Mouse (Mus musculus): Measurements from ENCODE around the gene Prr19. TPM values are rescaled to one million over a fixed set of nuclear protein-coding genes. Genes with fewer than 3 reads are reported as not detected.
"Not testable (repeated sequence)": the region's sequence is repeated elsewhere in the genome, so short reads cannot be mapped to it uniquely, and the experiment has no call there.

The Prr19 gene
- under 1 TPM; 0.52 to 0.87 TPM for total RNA-seq (2021)

- DNase-seq = peak; percentile 57
- intact Hi-C loops (cut with DNase I) = no loop called here
Measured at GRCm38 (mm10) chr7:25301063-25301462, at the start of gene Prr19. Prr19 (plus strand) TSS chr7:25301411.

DNA sequence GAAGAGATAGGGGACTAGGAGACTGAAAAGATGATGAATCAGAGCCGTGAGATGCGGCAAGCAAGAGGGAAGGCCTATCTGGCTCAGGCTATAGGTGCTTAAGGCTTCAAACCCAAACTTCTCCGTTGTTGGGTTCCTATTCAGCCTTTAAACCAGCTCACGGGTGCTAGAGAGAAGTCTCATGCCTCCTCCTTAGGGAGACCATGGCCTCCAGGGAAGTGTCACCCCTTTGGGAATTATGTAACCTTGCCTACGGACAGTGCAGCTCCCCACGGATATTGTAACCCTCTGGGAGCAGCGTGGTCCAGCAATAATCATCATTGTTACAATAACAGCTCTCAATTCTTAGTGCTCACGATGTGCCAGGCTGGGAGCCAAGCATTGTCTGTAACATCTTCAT lies 49.4 kb upstream of the Prr19 start:
- intact Hi-C loops (cut with DNase I) = no loop called here
- DNase-seq = no peak

GRCm38 (mm10) chr7:25261896-25262295 lies 39.3 kb upstream of the Prr19 start:
- intact Hi-C loops (cut with DNase I) = no loop called here
- no peak for DNase-seq

DNA sequence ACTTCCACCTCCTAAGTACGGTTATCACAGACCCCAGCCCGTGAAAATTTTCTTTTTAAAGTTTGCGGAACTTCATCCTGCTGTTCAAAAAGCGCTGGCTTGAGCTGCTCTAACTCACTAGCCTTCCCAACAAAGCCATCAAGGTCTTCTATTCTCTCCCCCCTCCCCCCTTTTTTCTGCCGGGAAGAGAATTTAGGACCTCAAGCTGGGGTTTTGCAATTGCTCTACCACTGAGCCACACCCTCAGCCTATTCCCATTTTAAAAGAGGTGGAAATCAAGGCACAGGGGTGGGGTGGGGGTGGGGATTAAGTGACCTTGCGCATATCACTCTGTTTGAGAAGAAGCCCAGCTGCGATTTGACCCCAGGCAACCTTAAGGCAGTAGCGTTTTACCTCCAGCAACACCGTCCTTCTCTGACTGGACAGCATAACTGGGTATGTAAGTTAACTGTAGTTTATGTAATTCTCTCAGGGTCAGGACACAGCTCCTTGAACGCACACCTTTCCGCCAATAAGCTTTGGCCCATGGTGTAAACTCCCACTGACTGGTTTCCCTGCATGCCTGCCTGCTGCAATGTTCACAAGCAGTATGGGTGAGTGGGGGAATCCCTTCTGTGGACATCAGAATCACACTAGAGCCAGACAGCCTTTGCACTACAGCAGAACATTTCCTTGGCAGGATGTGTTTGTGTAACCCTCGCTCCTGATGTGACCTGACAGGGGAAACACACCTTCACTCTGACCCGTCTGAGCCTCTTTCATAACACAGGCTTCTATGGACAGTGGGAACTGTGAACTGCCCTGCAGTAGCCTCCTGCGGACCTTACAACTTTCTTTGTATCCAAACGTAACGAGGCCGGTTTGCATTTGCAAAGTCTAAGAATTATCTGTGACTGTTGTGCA lies 37.0 kb upstream of the Prr19 start:
- intact Hi-C loops (cut with DNase I) = no loop called here
- no peak for DNase-seq

- intact Hi-C loops (cut with DNase I); DNase-seq: not testable (repeated sequence)
Measured at GRCm38 (mm10) chr7:25265743-25266142, 35.5 kb upstream of the Prr19 start.

DNA sequence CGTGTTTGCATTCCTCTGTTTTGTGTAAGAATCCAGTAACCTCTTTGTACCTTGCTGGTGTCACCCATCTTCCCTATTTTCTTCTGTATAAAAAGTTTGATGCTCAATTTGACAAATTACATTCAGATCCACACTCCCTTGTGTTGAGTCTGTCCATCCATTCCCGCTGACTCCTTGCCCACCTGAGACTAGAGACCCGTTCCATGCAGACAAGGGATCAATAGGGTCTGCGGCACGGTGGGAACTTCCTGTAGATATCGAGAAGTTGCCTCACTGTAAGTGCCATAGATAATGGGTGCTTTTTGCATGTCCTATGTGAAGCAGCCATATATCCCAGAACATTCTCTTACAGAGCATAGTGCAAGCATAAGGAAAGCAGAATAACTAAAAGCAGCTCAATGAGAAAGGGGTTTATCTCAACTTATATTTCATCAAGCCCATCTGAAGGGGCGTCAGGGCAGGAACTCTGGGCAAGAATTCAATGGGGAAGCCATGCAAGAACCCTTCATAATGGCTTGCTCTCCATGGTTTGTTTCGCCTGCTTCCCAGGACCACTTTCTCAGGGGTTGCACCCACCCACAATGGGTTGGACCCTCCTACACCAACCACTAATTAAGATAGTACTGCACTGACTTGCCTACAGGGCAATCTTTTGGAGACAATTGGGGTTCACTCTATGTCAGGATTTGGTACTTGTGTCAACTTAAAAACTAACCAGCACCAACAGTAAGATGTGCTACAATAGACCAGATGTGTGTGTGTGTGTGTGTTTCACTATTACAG lies 34.8 kb upstream of the Prr19 start:
- intact Hi-C loops (cut with DNase I) = no loop called here
- DNase-seq = no peak

GRCm38 (mm10) chr7:25267301-25267750 lies 33.9 kb upstream of the Prr19 start, which contains the start of gene Cic:
Cic (plus strand) TSS chr7:25267704.
- DNase-seq = peak; percentile 98
- intact Hi-C loops (cut with DNase I) = no loop called here

DNA sequence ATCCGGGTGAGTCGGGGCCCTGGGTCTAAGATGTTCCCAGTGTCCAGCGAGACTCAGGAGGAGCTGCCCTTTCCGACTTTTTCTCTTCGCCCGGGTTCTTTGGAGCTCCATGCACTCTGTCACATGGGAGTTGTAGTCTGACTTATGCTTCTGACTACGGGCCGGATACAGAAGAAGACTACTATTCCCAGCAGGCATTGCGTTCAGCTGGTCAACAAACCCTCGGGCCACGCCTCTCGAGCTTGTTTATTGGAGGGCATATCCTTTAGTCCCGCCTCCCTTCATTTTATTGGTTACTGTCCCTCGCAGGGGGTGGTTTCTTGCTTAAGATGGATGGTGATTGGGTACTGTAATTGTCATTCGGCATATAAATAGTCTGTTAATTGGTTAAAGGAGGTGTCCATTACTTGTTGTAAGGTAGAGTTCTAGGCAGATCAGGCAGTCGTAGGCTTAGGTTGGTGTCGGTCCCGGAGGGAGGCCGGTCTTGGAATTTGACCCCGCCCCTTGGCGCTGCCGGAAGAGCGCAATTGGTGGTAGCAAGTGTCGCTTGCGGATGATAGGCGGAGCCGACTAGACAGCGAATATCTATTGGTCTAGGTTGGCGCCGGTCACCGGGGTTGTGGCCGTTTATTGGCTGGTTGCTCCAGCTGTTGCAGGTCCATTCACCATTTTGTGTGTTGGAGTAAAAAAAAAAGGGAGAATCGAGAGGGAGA lies 33.3 kb upstream of the Prr19 start:
- peak; percentile 100 for DNase-seq
- intact Hi-C loops (cut with DNase I) = no loop called here

GRCm38 (mm10) chr7:25268588-25268987 lies 32.6 kb upstream of the Prr19 start:
- intact Hi-C loops (cut with DNase I) = no loop called here
- no peak for DNase-seq

GRCm38 (mm10) chr7:25269029-25269428 lies 32.2 kb upstream of the Prr19 start:
- intact Hi-C loops (cut with DNase I) = no loop called here
- no peak for DNase-seq

DNA sequence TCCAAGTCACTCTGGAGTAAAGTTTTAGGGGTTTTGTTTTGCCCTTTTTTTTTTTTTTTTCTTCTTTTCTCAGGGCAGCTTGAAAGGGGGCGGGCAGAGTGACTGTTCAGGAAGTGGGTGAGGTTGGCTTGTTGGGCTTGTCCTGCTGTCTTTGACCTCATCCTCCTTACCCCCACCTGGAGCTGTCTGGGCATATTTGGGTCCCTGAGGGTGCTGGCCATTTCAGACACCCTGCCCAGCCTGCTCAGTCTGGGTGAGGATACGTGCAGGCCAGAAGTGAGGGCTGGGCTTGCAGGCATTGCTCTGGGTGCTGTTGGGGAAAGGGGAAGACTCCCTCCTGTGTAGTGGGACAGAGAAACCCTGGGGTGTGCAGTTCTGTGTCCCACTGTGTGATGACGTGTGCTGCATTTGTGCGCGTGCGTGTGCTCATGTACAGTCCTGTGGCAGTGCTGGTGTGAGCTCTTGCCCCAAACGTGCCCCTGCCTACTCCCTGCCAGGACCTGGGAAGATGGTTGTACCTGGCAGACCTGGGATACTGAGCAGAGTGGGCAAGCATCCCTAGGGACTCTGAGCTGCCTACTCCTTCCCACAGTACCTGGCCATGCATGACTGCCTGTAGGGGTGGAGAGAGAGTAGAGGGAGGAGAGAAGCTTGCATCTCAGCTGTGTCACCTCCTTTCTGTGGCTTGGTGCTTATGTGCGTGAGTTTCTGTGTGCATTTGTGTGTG lies 31.5 kb upstream of the Prr19 start:
- intact Hi-C loops (cut with DNase I) = no loop called here
- DNase-seq = no peak

GRCm38 (mm10) chr7:25270652-25271633 lies 30.3 kb upstream of the Prr19 start:
- no peak for DNase-seq

DNA sequence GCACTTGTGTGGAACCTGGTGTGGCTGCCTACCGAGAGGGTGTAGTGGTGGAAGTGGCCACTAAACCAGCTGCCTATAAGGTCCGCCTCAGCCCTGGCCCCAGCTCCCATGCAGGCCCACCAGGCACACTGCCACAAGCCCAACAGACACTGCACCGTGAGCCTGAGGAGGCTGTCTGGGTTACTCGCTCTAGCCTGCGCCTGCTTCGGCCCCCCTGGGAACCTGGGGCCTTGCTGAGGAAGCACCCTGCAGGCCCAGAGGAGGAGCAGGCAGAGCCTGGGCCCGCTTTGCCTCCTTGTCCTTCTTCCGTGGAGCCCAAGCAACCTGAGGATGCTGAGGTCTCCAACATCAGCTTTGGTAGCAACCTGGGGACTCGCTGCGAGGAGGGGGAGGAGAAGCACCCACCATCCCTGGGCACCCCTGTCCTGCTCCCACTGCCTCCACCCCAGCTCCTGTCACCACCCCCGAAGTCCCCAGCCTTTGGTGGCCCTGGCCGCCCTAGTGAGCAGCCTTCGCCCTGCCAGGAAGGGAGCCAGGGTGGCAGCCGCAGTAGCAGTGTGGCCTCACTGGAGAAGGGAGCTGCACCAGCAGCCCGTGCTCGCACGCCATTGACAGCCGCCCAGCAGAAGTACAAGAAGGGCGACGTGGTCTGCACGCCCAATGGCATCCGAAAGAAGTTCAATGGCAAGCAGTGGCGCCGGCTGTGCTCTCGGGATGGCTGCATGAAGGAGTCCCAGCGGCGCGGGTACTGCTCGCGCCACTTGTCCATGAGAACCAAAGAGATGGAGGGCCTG lies 29.4 kb upstream of the Prr19 start:
- DNase-seq = no peak
- intact Hi-C loops (cut with DNase I) = no loop called here

More at GRCm38 (mm10) chr7:25270652-25271633, 30.3 kb upstream of the Prr19 start:
- intact Hi-C loops (cut with DNase I) = no loop called here

DNA sequence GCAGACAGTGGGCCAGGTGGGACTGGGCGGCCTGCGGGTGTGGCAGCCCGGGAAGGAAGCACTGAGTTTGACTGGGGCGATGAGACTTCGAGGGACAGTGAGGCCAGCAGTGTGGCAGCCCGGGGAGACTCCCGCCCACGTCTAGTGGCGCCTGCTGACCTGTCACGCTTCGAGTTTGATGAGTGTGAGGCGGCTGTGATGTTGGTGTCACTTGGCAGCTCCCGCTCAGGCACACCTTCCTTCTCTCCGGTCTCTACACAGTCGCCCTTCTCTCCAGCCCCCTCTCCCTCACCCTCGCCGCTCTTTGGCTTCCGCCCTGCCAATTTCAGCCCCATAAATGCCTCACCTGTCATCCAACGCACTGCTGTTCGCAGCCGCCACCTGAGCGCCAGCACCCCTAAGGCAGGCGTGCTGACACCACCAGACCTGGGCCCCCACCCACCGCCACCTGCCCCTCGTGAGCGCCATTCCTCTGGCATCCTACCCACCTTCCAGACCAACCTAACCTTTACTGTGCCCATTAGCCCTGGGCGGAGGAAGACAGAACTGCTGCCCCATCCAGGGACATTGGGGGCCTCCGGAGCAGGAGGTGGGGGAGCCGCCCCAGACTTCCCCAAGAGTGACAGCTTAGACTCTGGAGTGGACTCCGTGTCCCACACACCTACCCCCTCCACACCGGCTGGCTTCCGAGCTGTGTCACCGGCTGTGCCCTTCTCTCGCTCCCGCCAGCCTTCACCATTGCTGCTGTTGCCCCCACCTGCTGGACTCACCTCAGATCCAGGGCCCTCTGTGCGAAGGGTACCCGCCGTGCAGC lies 28.6 kb upstream of the Prr19 start:
- intact Hi-C loops (cut with DNase I) = no loop called here
- DNase-seq = no peak

DNA sequence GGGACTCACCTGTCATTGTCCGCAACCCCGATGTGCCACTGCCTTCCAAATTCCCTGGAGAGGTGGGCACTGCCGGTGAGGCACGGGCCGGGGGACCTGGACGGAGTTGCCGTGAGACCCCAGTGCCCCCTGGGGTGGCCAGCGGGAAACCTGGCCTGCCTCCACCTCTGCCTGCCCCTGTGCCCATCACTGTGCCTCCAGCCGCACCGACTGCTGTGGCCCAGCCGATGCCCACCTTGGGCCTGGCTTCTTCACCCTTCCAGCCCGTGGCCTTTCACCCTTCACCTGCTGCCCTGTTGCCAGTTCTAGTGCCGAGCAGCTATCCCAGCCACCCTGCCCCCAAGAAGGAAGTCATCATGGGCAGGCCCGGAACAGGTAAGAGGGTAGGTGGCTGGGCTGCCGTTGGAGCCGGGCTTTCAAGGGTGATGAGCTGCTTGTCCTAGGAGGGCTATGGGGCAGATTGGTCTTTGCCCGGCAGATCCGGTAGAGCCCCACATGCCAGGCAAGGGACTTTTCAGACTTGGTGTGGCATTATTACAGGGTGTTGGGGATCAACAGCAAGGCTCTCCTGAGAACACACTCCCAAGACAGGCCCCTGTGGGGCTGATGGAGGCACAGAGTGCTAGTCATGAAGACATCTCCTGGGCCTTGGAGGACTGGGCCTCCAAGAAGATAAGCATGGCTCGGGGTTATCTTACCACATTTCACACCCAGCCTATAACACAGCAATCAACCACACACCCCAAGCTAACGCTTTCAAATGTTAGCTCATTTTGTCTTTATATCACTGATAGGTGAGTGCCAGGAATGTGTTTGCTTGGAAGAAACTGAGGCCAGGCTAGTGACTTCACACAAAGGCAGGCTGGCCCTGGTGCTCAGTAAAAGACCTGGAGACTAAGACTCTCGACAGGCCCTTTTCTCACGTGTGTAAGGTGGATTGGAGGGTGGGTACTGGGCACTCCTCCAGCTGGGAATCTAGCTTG lies 27.7 kb upstream of the Prr19 start:
- no peak for DNase-seq
- intact Hi-C loops (cut with DNase I) = no loop called here

DNA sequence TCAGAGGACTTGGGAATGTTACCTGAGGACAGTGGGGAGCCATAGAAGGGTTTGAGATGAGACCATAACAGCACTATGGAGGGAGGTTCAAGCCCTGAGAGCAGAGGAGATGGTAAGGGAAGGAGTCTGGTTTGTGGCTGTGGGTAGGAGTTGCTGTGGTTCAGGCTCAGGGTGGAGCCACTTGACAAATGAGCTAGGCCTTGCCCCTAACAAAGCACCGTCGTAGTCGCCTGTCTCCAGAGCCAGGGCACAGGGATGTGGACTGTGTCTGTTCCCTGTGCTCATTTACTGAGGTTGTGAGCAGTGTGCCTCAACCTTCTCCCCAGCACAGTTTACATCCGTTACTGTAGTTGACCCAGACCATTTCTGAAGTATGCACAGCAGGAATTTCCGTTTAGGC lies 26.6 kb upstream of the Prr19 start:
- intact Hi-C loops (cut with DNase I) = no loop called here
- no peak for DNase-seq

All from left cerebral cortex, postnatal 4 days (tissue).